Mouse (Mus musculus): ENCODE measurements at regions not wholly inside any gene's neighbourhood (a gene's known extent, or its start where the extent isn't known, plus 50 kb on each side); places are given as distances from the start of the nearest gene placed in this dataset.

DNA sequence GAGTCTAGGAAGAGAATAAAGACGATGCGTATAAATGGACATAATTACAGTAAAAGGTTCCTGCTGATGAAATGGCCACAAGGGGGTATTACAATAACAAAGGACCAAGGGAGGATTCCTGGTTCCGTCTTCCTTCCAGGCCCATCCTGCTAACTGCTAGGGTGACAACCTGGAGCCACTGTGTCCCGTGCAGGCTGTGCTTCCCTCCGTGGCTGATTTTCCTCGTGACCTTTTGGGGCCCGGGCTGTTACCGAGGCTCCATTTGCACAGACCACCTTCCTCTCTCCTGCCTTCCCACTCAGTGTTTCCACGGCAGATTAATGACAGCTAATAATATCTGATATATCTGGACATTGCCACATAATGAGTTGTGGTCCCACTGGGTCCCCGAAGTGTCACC, 453.5 kb downstream of the Ofcc1 start:
- H3K9me3 ChIP-seq (ENCODE audit: control insufficient read depth, low read length): no peaks in the 10 kb centered on the region
- ATAC-seq (ENCODE audit: low FRiP score, low TSS enrichment): no peak
- H3K4me2 ChIP-seq (replicated peaks; ENCODE audit: low read depth): no peak overlapping the region
- TF ChIP-seq EP300 (optimal IDR thresholded peaks at IDR 0.05): no peak
- TF ChIP-seq CTCF (IDR thresholded peaks at IDR 0.05; ENCODE audit: low read depth): peak; percentile 25; the same call in 1 of the 2 replicates
- H3K27me3 ChIP-seq (ENCODE audit: control insufficient read depth, insufficient read depth, low read length): no peaks in the 10 kb centered on the region
- WGBS: 69% methylated on average over 10 of the region's 10 CpGs
- no peak overlapping the region for H3K9ac ChIP-seq (ENCODE audit: low read length)
- no peaks in the 10 kb centered on the region for H3K36me3 ChIP-seq (ENCODE audit: control insufficient read depth, insufficient read depth, low read length)
- H3K4me1 ChIP-seq (replicated peaks; ENCODE audit: control insufficient read depth, insufficient read depth): no peaks in the 10 kb centered on the region
- no peak overlapping the region for H3K4me3 ChIP-seq (ENCODE audit: low read depth, low read length)
- H3K27ac ChIP-seq (replicated peaks): no peak overlapping the region
- no peak for DNase-seq (ENCODE audit: low spot score)

DNA sequence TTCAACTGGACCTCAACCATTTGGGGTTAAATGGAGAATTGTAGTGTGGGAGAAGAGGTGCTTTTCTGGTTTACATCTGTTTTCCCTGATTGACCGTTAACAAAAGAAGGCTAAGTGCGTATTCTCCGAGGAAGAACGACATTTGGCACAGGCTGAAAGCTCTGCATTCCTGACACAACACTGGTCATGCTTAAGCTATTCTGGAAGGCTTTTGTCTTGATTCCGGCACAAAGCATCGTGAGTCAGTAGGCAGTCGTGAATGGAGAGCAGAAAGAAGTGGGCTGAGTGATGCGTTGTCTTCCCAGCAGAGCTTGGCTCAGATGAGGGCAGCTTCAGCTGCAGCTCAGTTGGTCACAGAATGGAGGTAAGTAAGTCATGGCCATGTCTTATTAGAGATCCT, 457.0 kb downstream of the Ofcc1 start:
- WGBS: 54% methylated on average over 8 of the region's 8 CpGs
- TF ChIP-seq EP300 (optimal IDR thresholded peaks at IDR 0.05) (no peak), CTCF (IDR thresholded peaks at IDR 0.05; ENCODE audit: low read depth) (no peak)

DNA sequence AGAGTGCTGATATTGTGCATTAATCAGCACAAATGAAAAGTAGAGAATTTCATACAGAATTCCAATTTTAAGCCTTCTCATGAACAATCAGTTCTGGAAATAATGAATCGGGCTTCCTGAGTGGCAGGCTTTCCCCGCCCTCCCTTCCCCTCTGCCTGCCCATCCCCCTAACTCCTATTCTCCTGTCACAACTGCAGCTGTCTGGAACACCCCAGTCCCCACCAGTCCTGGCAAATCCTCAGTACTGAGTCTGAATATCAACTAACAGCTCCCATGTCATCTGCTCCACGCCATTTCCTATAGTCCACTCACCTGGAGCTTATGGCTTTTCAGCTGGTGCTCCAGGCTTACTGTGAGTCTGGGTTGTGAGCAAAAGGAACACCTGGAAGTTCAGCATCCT, 457.9 kb downstream of the Ofcc1 start:
- no peaks in the 10 kb centered on the region for H3K27me3 ChIP-seq (ENCODE audit: control insufficient read depth, insufficient read depth, low read length)
- DNase-seq (ENCODE audit: low spot score) (no peak), ATAC-seq (ENCODE audit: low FRiP score, low TSS enrichment) (no peak)
- no peak overlapping the region for H3K27ac ChIP-seq (replicated peaks)
- WGBS: 60% methylated on average over 3 of the region's 3 CpGs
- H3K4me2 ChIP-seq (replicated peaks; ENCODE audit: low read depth): no peak overlapping the region
- TF ChIP-seq EP300 (optimal IDR thresholded peaks at IDR 0.05) (no peak), CTCF (IDR thresholded peaks at IDR 0.05; ENCODE audit: low read depth) (no peak)
- no peak overlapping the region for H3K9ac ChIP-seq (ENCODE audit: low read length)
- no peaks in the 10 kb centered on the region for H3K36me3 ChIP-seq (ENCODE audit: control insufficient read depth, insufficient read depth, low read length)
- no peaks in the 10 kb centered on the region for H3K9me3 ChIP-seq (ENCODE audit: control insufficient read depth, low read length)
- no peak overlapping the region for H3K4me3 ChIP-seq (ENCODE audit: low read depth, low read length)
- H3K4me1 ChIP-seq (replicated peaks; ENCODE audit: control insufficient read depth, insufficient read depth): no peaks in the 10 kb centered on the region

More for the DNA sequence above, 457.0 kb downstream of the Ofcc1 start:
- Histone ChIP-seq H3K4me2 (replicated peaks; ENCODE audit: low read depth) (no peak overlapping the region), H3K27ac (replicated peaks) (no peak overlapping the region), H3K9me3 (ENCODE audit: control insufficient read depth, low read length) (no peaks in the 10 kb centered on the region), H3K9ac (ENCODE audit: low read length) (no peak overlapping the region), H3K36me3 (ENCODE audit: control insufficient read depth, insufficient read depth, low read length) (no peaks in the 10 kb centered on the region), H3K27me3 (ENCODE audit: control insufficient read depth, insufficient read depth, low read length) (no peaks in the 10 kb centered on the region), H3K4me3 (ENCODE audit: low read depth, low read length) (no peak overlapping the region), H3K4me1 (replicated peaks; ENCODE audit: control insufficient read depth, insufficient read depth) (no peaks in the 10 kb centered on the region)
- ATAC-seq (ENCODE audit: low FRiP score, low TSS enrichment): no peak
- DNase-seq (ENCODE audit: low spot score): no peak

DNA sequence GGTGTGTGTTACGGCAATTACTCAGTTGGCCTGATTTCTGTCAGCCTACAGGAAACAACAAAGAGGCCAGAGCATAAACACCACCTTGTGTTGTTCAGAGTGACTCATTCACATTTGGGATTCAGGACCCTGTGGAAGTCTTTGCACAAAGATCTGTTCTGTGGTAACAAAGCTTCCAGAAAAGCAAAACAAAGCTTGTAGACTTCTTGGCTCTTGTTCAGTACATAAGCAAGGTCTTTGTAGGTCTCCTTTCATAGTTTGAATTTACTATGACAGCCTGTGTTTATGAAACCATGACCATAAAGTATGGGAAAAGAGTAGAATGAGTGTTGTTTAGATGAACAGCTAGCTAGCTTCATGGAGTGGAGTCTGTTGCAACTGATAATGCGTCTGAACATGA, 461.9 kb downstream of the Ofcc1 start:
- 71% methylated on average over 2 of the region's 2 CpGs for WGBS
- Histone ChIP-seq H3K9me3 (ENCODE audit: control insufficient read depth, low read length) (no peaks in the 10 kb centered on the region), H3K4me2 (replicated peaks; ENCODE audit: low read depth) (no peak overlapping the region), H3K36me3 (ENCODE audit: control insufficient read depth, insufficient read depth, low read length) (no peaks in the 10 kb centered on the region), H3K9ac (ENCODE audit: low read length) (no peak overlapping the region), H3K27me3 (ENCODE audit: control insufficient read depth, insufficient read depth, low read length) (no peaks in the 10 kb centered on the region), H3K4me3 (ENCODE audit: low read depth, low read length) (no peak overlapping the region), H3K27ac (replicated peaks) (no peak overlapping the region), H3K4me1 (replicated peaks; ENCODE audit: control insufficient read depth, insufficient read depth) (no peaks in the 10 kb centered on the region)
- TF ChIP-seq EP300 (optimal IDR thresholded peaks at IDR 0.05) (no peak), CTCF (IDR thresholded peaks at IDR 0.05; ENCODE audit: low read depth) (no peak)
- ATAC-seq (ENCODE audit: low FRiP score, low TSS enrichment) (no peak), DNase-seq (ENCODE audit: low spot score) (no peak)

DNA sequence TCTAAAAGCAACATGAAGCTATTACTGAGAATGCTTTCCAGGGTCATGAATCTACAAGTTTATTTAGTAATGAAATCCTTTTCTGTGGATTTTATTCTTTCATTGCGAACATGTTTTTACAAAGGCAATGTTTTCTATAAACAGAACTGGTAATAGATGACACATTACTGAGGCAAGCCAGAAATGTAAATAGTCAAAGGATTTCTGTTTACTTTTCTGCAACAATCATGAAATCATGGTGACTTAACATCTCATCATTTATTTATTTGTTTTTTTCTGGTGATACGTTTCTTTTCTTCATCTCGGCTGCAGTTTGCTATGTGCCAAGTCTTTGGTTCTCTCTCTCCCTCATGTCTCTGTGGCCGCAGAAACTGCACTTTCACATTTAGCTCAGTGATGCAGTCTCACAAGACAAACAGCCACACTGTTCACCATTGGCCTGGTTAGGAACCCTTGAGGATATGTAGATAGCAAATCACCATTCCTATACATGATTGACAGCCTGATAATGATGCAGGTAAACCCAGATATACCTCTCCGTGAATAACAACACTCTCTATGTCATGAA, 462.8 kb downstream of the Ofcc1 start:
- no peak overlapping the region for H3K4me2 ChIP-seq (replicated peaks; ENCODE audit: low read depth)
- H3K9ac ChIP-seq (ENCODE audit: low read length): no peak overlapping the region
- no peak overlapping the region for H3K27ac ChIP-seq (replicated peaks)
- DNase-seq (ENCODE audit: low spot score): no peak
- H3K4me1 ChIP-seq (replicated peaks; ENCODE audit: control insufficient read depth, insufficient read depth): no peaks in the 10 kb centered on the region
- no peak for TF ChIP-seq EP300 (optimal IDR thresholded peaks at IDR 0.05)
- TF ChIP-seq CTCF (IDR thresholded peaks at IDR 0.05; ENCODE audit: low read depth): no peak
- H3K4me3 ChIP-seq (ENCODE audit: low read depth, low read length): no peak overlapping the region
- no peak for ATAC-seq (ENCODE audit: low FRiP score, low TSS enrichment)
- no peaks in the 10 kb centered on the region for H3K9me3 ChIP-seq (ENCODE audit: control insufficient read depth, low read length)
- H3K27me3 ChIP-seq (ENCODE audit: control insufficient read depth, insufficient read depth, low read length): no peaks in the 10 kb centered on the region
- 37% methylated on average over 5 of the region's 5 CpGs for WGBS
- H3K36me3 ChIP-seq (ENCODE audit: control insufficient read depth, insufficient read depth, low read length): no peaks in the 10 kb centered on the region

DNA sequence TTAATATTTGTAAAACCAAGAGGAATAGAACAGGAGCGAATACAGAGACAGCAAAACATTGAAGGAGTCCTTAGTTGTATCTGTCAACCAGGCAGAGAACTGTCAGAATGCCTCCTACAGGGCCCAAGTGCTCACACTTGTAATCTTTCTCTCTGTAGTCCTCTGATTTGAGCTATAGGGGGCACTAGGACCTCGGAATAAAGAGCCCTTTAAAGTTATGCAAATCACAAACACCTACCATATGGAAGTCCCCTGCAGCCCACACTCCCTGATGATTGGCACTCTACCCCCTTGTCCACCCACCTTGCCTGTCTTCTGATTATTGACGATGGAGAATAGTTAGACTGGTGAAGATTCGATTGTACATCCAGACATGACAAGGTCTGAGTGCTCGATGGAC, 467.1 kb downstream of the Ofcc1 start:
- Histone ChIP-seq H3K4me1 (replicated peaks; ENCODE audit: control insufficient read depth, insufficient read depth) (no peaks in the 10 kb centered on the region), H3K9ac (ENCODE audit: low read length) (no peak overlapping the region), H3K27me3 (ENCODE audit: control insufficient read depth, insufficient read depth, low read length) (no peaks in the 10 kb centered on the region), H3K4me2 (replicated peaks; ENCODE audit: low read depth) (no peak overlapping the region), H3K4me3 (ENCODE audit: low read depth, low read length) (no peak overlapping the region), H3K27ac (replicated peaks) (no peak overlapping the region), H3K36me3 (ENCODE audit: control insufficient read depth, insufficient read depth, low read length) (no peaks in the 10 kb centered on the region), H3K9me3 (ENCODE audit: control insufficient read depth, low read length) (no peaks in the 10 kb centered on the region)
- 66% methylated on average over 5 of the region's 5 CpGs for WGBS
- TF ChIP-seq EP300 (optimal IDR thresholded peaks at IDR 0.05): no peak
- TF ChIP-seq CTCF (IDR thresholded peaks at IDR 0.05; ENCODE audit: low read depth): peak; percentile 54
- DNase-seq (ENCODE audit: low spot score): no peak
- ATAC-seq (ENCODE audit: low FRiP score, low TSS enrichment): no peak

Measured in stomach, postnatal 0 days (tissue).